Mouse (Mus musculus) testis, postnatal 10 days (tissue): ENCODE measurements around the gene D130052B06Rik.
A peak's percentile ranks its signal among the peaks of the same experiment; 100 is the strongest.

Source experiments
- DNase-seq: peaks from one replicate; pipeline ENCODE4 v3.0.0; 2021; ENCODE audit warnings: low spot score

D130052B06Rik gene

GRCm38 (mm10) chr11:33598986-33599385 lies at the start of gene D130052B06Rik:
Gene D130052B06Rik, plus strand, starts transcription at chr11:33599302.
- no peak for DNase-seq

DNA sequence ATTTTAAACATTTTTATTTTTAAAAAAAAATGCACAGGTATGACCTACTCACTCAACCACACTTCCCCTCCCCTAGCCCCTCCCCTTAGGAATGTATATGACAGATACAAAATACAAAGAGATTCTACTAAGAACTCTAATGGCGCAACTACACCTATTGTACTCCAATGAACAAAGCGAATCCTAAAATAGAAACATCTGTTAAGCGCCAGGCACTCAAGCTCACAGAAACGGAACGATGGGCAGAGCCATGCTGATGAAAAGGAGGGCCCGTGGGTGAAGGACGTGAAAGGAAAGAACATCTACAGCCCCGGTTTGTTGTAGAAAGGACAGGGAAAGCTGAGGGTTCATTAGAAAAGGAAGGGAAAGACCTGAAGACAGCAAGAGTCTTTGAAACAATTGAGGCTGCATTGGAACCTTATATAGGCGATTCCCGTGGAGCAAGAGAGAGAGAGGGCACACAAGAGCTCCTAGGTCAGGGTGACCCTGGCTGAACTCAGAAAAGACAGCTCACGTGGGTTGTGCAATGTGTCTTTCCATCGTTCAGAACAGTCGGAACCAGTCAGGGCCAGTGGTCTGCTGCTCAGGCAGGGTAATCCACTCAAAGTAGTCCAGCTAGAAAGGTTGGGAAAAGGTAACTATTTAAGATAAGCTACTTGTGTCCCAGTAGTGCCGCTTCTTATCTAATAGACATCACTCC lies 48.1 kb upstream of the D130052B06Rik start:
- no peak for DNase-seq

DNA sequence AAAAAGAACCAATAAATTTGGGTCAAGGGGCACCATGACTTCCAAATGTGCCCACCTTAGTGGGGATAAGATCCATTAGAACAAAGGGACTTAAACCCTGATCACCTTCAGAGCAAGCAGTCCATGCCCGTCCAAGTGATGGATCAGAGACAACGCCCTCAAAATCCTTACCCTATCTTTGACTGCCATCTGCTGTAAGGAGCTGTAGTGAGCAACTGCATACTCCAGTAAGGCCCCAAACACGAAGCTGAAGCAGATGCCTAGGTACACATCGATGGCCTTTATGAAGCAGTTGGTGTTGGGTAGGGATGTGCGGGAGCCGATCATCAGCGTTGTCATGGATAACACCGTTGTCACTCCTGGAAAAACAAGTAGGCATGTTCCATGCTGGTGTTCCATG lies 45.0 kb upstream of the D130052B06Rik start:
- DNase-seq = no peak

- no peak for DNase-seq
Observed at GRCm38 (mm10) chr11:33563921-33564320, 35.2 kb upstream of the D130052B06Rik start.

- DNase-seq = peak; percentile 48
Observed at GRCm38 (mm10) chr11:33570413-33570812, 28.7 kb upstream of the D130052B06Rik start.

DNA sequence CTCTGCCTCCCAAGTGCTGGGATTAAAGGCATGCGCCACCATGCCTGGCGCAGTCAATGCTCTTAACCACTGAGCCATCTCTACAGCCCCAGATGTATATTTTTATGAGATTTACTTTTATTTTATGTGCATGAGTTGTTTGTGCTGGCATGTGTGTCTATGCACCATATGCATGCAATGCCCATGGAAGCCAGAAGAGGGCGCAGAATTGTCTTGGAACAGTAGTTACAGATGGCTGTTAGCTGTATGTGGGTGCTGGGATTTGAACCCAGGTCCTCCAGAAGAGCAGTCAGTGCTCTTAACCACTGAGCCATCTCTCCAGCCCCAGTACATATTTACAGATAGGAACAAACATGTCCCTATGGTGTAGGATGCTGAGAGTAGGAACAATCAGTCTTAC lies 24.2 kb upstream of the D130052B06Rik start:
- DNase-seq = no peak

DNA sequence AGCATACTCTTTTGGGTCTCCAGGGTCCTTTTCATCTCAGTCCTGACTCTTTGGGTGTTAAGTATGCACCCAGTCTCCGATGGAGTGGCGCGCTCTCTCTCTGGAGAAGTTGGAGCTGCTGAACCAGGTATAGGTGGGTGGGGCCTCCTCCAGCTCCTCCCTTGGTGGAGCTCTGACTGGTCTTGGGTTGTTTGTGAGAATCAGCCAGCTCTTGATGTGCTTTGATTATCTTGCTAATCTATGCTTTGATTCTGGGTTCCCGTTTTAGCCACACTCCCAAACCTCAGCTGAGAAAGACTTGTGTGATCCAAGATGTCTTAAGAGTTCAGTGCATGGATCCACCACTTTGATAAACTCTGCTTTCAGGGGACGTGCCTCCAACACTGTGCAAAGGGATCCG lies 20.2 kb upstream of the D130052B06Rik start, which contains the start of gene Gabrp:
Gabrp (minus strand) TSS at position 101 of the 400 bp plus-strand sequence.
- DNase-seq = no peak

GRCm38 (mm10) chr11:33579621-33580020 lies 19.5 kb upstream of the D130052B06Rik start:
- no peak for DNase-seq

- DNase-seq = no peak
Observed at GRCm38 (mm10) chr11:33586614-33587013, 12.5 kb upstream of the D130052B06Rik start.

DNA sequence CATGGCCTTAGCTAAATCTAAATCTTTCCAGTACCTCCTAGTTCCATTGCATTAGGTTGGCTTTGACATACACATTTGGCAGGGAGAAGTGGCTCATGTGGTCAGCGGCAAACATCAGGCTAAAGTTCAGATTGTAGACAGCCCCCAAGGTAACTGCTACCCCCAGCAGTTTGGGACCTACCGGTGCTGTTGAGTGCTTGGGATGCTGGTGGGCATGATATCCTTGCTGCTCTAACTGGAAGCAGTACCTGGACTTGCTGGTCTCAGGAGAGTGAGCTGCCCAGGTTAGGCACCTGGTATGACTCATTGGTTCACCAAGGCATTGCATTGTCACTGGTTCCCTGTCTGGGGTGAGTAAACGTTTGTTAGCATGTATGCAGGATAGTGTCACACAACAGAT lies 8.3 kb upstream of the D130052B06Rik start:
- DNase-seq = no peak

GRCm38 (mm10) chr11:33592826-33593225 lies 6.3 kb upstream of the D130052B06Rik start:
- no peak for DNase-seq

GRCm38 (mm10) chr11:33596655-33597054 lies 2.4 kb upstream of the D130052B06Rik start:
- no peak for DNase-seq

DNA sequence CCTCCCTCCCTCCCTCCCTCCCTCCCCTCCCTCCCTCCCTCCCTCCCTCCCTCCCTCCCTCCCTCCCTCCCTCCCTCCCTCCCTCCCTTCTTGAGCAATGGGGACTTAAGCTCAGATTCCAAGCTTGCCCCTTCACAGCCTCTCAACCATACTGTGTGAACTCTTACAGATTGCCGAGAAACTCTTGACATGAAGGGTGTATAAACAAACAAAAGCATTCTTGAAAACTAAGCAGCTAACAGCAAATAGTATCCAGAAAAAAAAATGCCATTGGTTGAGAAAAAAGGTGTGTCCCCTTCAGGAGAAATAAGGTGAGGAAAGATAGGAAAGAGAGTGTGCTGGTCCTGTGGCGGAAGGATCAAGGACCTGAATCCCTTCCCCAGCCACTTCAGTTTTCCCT lies 4.1 kb downstream of the D130052B06Rik start:
- DNase-seq = no peak

GRCm38 (mm10) chr11:33607784-33608183 lies 8.7 kb downstream of the D130052B06Rik start:
- no peak for DNase-seq

- DNase-seq = peak; percentile 82
Observed at GRCm38 (mm10) chr11:33614218-33614617, 15.1 kb downstream of the D130052B06Rik start.

DNA sequence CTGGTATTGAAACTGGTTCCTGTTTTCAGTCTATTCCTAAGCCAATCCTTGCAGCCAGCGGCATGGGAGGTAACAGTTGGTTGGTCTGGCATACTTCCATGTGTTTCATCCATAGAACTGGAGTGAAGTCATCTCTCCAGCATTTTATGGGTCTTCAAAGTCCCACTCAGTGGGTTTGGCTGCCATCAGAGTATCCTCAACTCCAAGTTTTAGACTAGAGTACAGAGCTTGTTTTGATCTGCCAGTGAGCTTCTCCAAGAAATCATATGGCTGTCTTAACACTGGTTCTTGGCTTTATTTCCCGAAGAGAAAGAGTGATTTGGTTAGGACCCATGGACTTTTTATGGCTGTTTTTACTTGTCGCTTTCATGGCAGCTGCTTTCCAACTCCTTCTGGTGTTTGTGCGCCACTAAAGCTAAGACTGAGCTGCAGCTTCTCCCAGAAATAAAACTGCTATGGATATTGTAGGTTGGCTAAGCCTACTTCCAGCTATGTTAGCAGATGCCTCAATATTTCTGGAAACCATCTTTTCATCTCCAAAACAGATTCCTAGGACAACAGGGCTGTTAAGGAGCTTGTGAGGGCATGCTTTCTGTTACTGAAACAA lies 28.1 kb downstream of the D130052B06Rik start:
- DNase-seq = no peak

DNA sequence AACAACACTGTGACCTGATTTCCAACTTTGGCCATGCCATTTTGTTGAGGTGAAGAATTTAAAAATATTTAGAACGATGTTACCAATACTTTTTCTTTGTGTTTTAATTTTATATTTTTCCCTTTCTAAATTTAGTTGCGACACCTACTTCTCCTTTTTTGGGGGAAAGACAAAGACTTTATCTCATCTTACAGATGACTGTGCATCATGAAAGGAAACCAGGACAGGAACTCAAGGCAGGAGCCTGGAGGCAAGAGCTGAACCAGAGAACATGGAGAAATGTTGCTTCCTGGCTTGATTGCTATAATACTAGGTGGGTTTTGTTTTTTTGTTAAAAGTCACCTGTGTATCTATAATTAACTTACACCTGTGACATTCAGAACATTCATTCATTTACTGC lies 38.0 kb downstream of the D130052B06Rik start:
- no peak for DNase-seq

DNA sequence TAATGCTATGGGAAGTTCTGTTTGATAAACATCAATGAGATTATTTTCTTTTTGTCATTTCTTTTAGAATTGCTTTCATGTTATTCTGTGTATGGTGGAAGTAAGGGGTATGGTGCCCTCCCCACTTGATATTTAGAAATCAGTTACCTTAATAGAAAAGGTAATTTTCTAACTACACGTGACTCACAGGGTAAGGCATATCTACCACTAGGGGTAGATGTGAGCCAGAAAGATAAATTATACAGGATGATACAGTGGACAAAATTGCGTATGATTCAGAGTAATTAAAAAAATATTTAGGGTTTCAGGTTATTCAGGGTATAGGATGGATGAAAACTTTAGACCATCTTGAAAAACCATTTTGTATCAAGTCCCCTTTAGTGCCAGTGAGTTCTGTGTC lies 50.3 kb downstream of the D130052B06Rik start:
- DNase-seq = no peak

- DNase-seq = no peak
Observed at GRCm38 (mm10) chr11:33654485-33654884, 55.4 kb downstream of the D130052B06Rik start.

GRCm38 (mm10) chr11:33655221-33655620 lies 56.1 kb downstream of the D130052B06Rik start:
- no peak for DNase-seq

- no peak for DNase-seq
Observed at GRCm38 (mm10) chr11:33655861-33656593, 56.9 kb downstream of the D130052B06Rik start.

- DNase-seq = no peak
Observed at GRCm38 (mm10) chr11:33660016-33660913, 61.2 kb downstream of the D130052B06Rik start.
